Mouse (Mus musculus): ENCODE measurements around the gene Dnttip1. TPM values are rescaled to one million over a fixed set of nuclear protein-coding genes. Genes with fewer than 3 reads are reported as not detected.
"Not testable (repeated sequence)": the region's sequence is repeated elsewhere in the genome, so short reads cannot be mapped to it uniquely, and the experiment has no call there.

Dnttip1 gene
- total RNA-seq, 2 experiments from 2014 or later = 41.2 to 42.0 TPM

- no peak for DNase-seq
Observed at GRCm38 (mm10) chr2:164783926-164784581, 38.3 kb downstream of the Dnttip1 start.

- DNase-seq = no peak
Observed at GRCm38 (mm10) chr2:164784869-164785420, 39.2 kb downstream of the Dnttip1 start.

GRCm38 (mm10) chr2:164785481-164786387 lies 40.0 kb downstream of the Dnttip1 start, which contains the start of gene Snx21:
TSS of gene Snx21 (plus strand) at chr2:164785823.
- DNase-seq = peak; percentile 91

- no peak for DNase-seq
Observed at GRCm38 (mm10) chr2:164786388-164786885, 40.7 kb downstream of the Dnttip1 start.

DNA sequence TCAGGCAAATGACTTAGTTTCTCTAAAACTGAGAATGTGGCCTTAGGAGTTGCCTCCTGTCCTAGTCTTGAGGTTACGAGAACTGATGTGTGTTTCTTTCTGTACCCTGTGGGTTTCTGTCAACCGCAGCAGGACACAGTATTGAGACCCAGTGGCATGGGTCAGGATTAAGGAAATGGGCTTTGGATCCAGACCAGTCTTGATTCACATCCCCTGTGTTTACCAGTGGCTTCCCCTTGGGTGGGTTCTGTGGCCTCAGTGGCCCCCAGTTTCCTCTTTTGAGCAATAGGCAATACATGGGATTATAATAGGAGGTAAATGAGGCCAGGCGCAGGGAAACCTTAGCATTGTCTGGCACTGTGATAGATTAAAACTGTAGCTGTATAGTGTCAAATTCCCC lies 41.2 kb downstream of the Dnttip1 start:
- DNase-seq = no peak

GRCm38 (mm10) chr2:164787779-164788178 lies 42.0 kb downstream of the Dnttip1 start:
- no peak for DNase-seq

- no peak for DNase-seq
Observed at GRCm38 (mm10) chr2:164788411-164788810, 42.6 kb downstream of the Dnttip1 start.

DNA sequence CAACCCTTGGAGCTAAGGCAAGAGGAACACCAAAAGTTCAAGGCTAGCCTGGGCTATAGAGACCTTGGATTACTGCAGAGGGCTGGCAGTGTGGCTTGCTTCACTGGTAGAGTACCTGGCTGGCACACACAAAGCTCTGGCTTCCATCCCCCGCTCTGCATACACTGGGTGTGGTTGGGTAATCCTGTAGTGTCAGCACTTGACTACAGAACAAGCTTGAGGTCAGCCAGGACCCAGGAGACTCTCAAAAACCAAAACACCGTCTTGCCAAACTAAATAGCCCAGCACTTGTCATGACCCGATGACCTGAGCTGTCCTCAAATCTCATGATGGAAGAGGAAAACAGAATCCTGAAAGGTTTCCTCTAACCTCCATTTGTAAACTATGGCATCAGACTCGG lies 44.7 kb downstream of the Dnttip1 start:
- DNase-seq = no peak

- no peak for DNase-seq
Observed at GRCm38 (mm10) chr2:164791841-164792261, 46.1 kb downstream of the Dnttip1 start.

DNA sequence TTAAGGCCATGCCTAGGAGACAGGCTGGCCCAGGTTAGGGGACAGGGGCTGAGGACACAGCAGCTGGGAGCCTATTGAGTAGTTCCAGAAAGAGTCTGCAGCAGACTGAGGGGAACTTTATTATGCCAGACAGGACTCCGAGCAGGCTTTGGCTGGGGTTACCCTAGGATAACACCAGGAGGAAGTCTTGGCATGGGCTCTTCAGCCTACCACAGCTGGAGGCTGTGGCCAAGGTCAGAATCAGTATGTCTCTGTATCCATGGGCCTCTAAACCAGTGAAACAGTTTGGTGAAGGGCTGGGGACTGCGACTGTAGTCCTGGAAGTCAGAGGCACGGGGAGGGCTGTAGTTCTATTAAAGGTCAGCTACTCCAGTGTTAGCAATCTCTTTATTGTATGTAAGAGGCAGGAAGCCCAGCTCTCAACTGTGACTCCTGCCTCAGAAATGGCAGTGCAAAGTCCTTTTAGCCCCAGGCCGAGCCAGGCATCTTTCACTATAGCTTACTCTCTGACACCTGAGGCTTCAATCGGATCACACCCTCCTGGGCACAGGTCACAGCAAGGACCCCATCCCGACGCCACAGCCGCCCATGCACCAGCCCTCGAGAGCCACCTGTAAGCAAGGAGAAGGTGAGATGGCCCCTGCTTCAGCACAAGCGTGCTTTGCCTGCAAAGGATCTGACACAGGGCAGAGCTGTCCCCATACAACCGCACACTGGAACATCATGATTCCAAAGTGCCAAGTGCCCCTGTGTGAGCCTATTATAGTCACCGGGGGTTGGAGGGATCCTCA lies 46.8 kb downstream of the Dnttip1 start:
- DNase-seq = no peak

DNA sequence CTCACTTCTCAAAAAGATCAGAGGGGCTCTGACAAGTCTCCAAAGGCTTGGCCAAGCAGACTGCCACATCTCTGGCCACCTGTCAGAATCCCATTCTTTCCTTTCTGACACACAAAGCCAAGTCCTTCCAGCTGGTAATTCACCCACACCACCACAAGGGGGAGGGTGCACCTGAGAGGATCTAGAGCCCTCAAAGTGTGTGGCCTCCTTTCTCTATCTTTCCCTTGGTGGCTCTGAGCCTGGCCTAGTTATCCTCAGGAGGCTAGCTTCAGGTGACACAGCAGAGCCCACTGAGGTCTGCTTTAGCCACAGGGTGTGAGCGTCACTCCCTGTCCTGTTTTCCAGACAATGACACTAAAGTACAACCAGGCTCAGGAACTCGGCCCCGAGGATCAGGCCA lies 47.5 kb downstream of the Dnttip1 start:
- DNase-seq = peak; percentile 75

DNA sequence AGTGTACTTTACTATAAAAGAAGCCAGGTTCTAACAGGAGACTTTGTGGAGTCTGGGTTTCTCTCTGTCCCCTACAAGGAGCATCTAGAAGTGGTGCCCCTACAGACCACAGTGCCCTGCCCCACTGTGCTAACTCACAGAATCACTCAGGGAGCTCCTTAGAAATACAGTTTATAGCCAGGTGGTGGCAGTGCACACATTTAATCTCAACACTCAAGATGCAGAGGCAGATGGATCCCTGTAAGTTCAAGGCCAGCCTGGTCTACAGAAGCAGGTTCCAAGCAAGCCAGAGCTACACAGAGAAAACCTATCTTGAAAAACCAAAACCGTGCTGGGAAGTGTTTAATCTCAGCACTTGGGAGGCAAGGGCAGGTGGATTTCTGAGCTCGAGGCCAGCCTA lies 48.0 kb downstream of the Dnttip1 start:
- DNase-seq = no peak

- peak; percentile 92 for DNase-seq
Observed at GRCm38 (mm10) chr2:164794293-164794692, 48.5 kb downstream of the Dnttip1 start.

DNA sequence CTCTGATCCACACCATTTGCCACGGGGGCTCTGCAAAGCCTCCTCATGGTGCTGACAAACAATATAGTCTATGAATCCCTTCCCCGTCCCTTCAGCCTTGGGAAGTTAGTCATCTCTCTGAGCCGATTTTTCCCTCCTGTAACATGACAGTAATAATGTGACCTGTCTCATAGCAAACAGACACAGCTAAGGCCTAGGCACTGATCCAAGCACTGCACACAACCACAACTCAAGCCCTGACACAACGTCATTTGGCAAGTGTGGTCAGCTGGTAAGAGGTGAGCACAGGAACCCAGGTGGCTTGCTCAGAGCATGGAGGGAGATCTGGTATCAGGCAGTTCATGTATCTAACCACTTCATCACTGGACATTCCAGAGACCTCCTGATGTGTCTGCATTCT lies 50.1 kb downstream of the Dnttip1 start:
- DNase-seq = no peak

DNA sequence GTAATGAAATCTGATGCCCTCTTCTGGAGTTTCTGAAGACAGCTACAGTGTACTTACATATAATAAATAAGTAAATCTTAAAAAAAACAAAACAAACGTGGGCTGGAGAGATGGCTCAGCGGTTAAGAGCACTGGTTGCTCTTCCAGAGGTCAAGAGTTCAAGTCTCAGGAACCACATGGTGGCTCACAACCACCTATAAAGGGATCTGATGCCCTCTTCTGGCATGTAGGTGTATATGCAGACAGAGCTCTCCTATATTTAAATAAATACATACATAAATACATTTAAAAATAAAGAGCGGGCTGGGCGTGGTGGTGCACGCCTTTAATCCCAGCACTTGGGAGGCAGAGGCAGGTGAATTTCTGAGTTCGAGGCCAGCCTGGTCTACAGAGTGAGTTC lies 52.8 kb downstream of the Dnttip1 start:
- not testable (repeated sequence) for DNase-seq

GRCm38 (mm10) chr2:164800252-164801004 lies 54.6 kb downstream of the Dnttip1 start:
- DNase-seq = no peak

- DNase-seq = no peak
Observed at GRCm38 (mm10) chr2:164803201-164803920, 57.6 kb downstream of the Dnttip1 start.

DNA sequence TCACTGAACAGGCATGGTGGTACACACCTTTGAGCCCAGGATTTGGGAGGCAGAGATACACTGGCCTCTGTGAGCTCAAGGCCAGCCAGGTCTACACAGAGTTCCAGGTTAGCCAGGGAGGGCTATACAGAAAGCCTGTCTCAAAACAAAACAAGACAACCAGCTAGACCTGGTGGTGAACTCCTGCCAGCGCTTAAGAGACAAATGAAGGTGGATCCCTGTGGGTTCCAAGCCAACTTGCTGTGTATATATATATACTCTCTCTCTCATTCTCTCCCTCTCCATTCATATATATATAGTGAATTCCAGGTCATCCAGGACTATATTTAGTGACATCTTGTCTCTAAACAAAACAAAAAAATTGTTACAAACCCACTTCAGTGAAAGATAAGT lies 58.1 kb downstream of the Dnttip1 start:
- DNase-seq = no peak

GRCm38 (mm10) chr2:164804533-164805331 lies 58.9 kb downstream of the Dnttip1 start, which contains the start of the genes Acot8 and Zswim3:
TSS of gene Acot8 (minus strand) at chr2:164804882.
TSS of gene Zswim3 (plus strand) at chr2:164805098.
- DNase-seq = peak; percentile 99

GRCm38 (mm10) chr2:164805332-164805718 lies 59.5 kb downstream of the Dnttip1 start:
- DNase-seq = no peak
